Mouse (Mus musculus) hindbrain, postnatal 0 days (tissue): ENCODE data around the gene Gpat3. TPM values are rescaled to one million over a fixed set of nuclear protein-coding genes. Genes with fewer than 3 reads are reported as not detected.

ENCODE experiments used
- ATAC-seq: fragments of 200-750 bp; cut with Nextera tagmentation; 2 replicates; pipeline ENCODE4 v1.8.0; 2017; ENCODE audit warnings: mild to moderate bottlenecking, moderate TSS enrichment, moderate library complexity
- DNase-seq: peaks from one replicate; pipeline ENCODE4 v3.0.0-alpha.2; 2015; ENCODE audit warnings: low spot score
- H3K27ac ChIP-seq: fragments of 300-500 bp; sonication (generic); 2 replicates; pipeline ENCODE4 v1.5.1; 2014; ENCODE audit warnings: mild to moderate bottlenecking
- H3K27me3 ChIP-seq: fragments of 300-500 bp; sonication (generic); 2 replicates; pipeline ENCODE4 v1.6.1; 2014; ENCODE audit warnings: low read length, mixed read lengths; ENCODE audit not compliant: insufficient read depth
- H3K36me3 ChIP-seq: fragments of 300-500 bp; sonication (generic); 2 replicates; pipeline ENCODE4 v1.6.1; 2014; ENCODE audit warnings: low read length, mixed read lengths; ENCODE audit not compliant: insufficient read depth
- H3K4me1 ChIP-seq: fragments of 300-500 bp; sonication (generic); 2 replicates; pipeline ENCODE4 v1.6.1; 2014; ENCODE audit warnings: antibody characterized with exemption, low read length, mixed read lengths; ENCODE audit not compliant: insufficient read depth
- H3K4me2 ChIP-seq: fragments of 300-500 bp; sonication (generic); 2 replicates; pipeline ENCODE4 v1.6.1; 2014; ENCODE audit warnings: low read depth, mild to moderate bottlenecking, low read length, moderate library complexity, mixed read lengths
- H3K4me3 ChIP-seq: fragments of 300-500 bp; sonication (generic); 2 replicates; pipeline ENCODE4 v1.5.1; 2014; ENCODE audit warnings: low read length
- H3K9ac ChIP-seq: fragments of 300-500 bp; sonication (generic); replicated peaks from 2 replicates; pipeline ENCODE4 v1.6.1; 2014; ENCODE audit warnings: mild to moderate bottlenecking, low read length, moderate library complexity, mixed read lengths
- H3K9me3 ChIP-seq: fragments of 300-500 bp; sonication (generic); 2 replicates; pipeline ENCODE4 v1.6.1; 2016; ENCODE audit warnings: low read length, mixed read lengths
- CTCF ChIP-seq: IDR thresholded peaks from 2 replicates; pipeline ENCODE4 v1.5.1; 2016; ENCODE audit warnings: antibody characterized with exemption, control low read depth, low read depth
- WGBS: fragments of 180-500 bp; shearing (Covaris S2); extraction: QIAGEN DNeasy Blood & Tissue Kit; methylation state at CpG from one replicate; pipeline ENCODE4 v1.1.7; 2014; 5-methylcytosine and 5-hydroxymethylcytosine counted together
- polyA plus RNA-seq: library from polyadenylated mRNA; unstranded; fragments of >200 nt; fragmentation: Nextera tagmentation; extraction: Ambion mirVana; gene quantifications from 2 replicates; pipeline ENCODE4 v1.2.1, GENCODE M21; 2015
- total RNA-seq: library from RNA; depleted of rRNA; stranded (reverse); fragments of >200 nt; gene quantifications from 2 replicates; pipeline ENCODE4 v1.2.3, GENCODE M21; 2014

The Gpat3 gene
- total and polyA plus RNA-seq, 2 experiments from 2014 or later, result 1.5 TPM

DNA sequence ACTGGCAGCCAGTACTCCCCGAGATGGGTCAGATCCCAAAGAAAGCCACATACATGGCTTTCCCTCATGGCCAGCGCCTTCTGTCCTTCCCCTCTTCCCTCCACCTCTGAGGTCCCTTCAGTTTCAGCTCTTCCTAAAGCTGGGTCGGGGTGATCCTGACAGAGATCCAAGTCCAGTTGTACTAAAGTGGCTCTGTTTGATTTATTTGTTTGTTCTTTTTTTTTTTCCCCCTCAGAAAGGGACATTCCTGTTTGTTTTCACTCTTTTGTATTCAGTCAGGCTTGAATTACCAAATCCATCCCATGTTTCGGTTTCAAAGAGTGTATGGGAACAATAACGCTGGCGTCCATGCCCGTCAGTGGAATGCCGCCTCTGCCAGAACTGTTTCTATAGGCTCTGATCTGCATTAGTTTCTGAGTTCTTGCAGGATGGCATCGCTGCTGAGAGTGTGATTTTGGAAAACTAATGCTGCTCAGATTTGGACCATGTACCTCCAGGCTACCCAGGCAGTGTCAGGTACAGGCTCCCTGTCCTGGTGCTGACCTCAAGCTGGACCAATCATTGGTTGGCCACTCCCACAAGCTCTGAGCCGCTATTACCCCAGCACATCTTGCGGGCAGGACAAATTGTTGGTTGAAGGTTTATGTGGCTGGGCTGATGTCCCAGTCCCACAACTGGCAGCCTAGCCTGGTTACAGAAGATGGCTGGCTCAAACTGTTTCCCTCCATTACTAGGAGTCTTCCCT, 54.4 kb downstream of the Gpat3 start:
- H3K9ac ChIP-seq, result no peak overlapping the region
- 64% methylated on average over 11 of the region's 11 CpGs for WGBS
- H3K4me3 ChIP-seq, result no peak overlapping the region
- no peaks in the 10 kb centered on the region for H3K4me1 ChIP-seq
- no peak for TF ChIP-seq CTCF
- no peak overlapping the region for H3K4me2 ChIP-seq
- no peak overlapping the region for H3K27ac ChIP-seq
- no peaks in the 10 kb centered on the region for H3K27me3 ChIP-seq
- ATAC-seq (no peak), DNase-seq (no peak)
- no peaks in the 10 kb centered on the region for H3K9me3 ChIP-seq
- H3K36me3 ChIP-seq, result no peaks in the 10 kb centered on the region

DNA sequence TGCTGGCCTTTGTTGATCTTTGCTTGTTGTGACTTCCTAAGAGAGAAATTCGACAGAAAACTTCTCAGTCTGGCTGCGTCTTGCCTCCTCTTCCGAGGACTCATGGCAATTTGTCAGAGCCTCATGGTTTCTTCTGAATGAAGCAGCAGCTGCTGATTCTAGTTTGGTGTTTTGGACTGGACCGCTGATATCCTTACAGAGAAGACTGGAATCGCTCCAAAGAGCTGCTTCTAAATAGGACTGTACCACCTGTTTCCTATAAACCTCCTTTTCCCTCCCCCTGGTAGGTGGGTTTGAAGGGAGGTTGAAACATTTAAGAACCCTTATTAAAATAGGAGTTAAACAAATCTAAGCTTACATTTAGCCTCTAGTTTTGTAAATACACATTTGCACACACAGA, 55.5 kb downstream of the Gpat3 start:
- no peak for DNase-seq
- no peaks in the 10 kb centered on the region for H3K4me1 ChIP-seq
- ATAC-seq, result no peak
- H3K9me3 ChIP-seq, result no peaks in the 10 kb centered on the region
- TF ChIP-seq CTCF, result no peak
- H3K9ac ChIP-seq, result no peak overlapping the region
- H3K4me3 ChIP-seq, result no peak overlapping the region
- no peaks in the 10 kb centered on the region for H3K36me3 ChIP-seq
- 70% methylated on average over 5 of the region's 5 CpGs for WGBS
- H3K4me2 ChIP-seq, result no peak overlapping the region
- H3K27me3 ChIP-seq, result no peaks in the 10 kb centered on the region
- H3K27ac ChIP-seq, result no peak overlapping the region

DNA sequence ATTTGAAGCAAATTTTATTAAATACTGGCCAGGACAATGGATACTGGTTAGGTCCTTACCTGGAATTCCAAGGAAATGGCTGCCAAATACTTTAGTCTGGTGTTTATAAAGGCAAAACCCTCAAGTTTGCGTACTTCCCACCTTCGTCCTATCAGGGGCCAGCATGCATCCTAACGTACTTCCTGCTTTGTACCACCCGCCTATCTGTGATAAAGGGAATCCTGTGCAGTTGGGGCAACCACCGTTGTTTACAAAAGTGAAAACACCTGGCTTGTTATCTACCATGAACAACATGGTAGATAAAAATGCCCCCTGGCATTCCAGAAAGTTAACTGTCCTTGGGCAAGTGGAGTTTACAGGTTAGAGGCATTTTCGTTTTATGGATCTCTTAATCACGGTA, 63.0 kb downstream of the Gpat3 start:
- no peak overlapping the region for H3K27ac ChIP-seq
- H3K27me3 ChIP-seq, result no peaks in the 10 kb centered on the region
- 89% methylated on average over 7 of the region's 7 CpGs for WGBS
- H3K36me3 ChIP-seq, result no peaks in the 10 kb centered on the region
- no peak overlapping the region for H3K4me3 ChIP-seq
- H3K4me1 ChIP-seq, result no peaks in the 10 kb centered on the region
- H3K4me2 ChIP-seq, result no peak overlapping the region
- no peak for DNase-seq
- H3K9ac ChIP-seq, result no peak overlapping the region
- no peak for ATAC-seq
- no peak for TF ChIP-seq CTCF
- no peaks in the 10 kb centered on the region for H3K9me3 ChIP-seq

DNA sequence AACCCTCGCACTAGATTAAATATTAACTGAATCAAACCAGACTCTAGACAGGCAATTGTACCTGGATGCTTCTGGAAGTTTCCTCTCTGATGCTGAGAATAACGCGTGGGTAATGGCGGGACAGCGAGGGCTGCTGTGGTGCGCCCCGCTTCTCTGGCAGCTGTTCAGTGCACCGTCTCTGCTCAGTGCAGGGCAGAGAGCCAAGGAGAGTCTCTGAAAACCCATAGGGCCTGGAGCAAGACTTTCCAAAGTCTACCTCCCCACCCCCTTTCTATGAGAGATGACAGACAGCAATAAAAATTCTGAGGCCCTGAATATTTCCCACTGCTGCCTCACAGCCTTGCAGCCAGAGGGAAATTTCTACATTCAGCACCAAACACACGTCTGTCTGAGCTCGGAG, 63.4 kb downstream of the Gpat3 start:
- no peak overlapping the region for H3K9ac ChIP-seq
- no peaks in the 10 kb centered on the region for H3K27me3 ChIP-seq
- H3K4me3 ChIP-seq, result no peak overlapping the region
- TF ChIP-seq CTCF, result no peak
- 81% methylated on average over 10 of the region's 10 CpGs for WGBS
- ATAC-seq (no peak), DNase-seq (no peak)
- no peaks in the 10 kb centered on the region for H3K4me1 ChIP-seq
- H3K9me3 ChIP-seq, result no peaks in the 10 kb centered on the region
- no peak overlapping the region for H3K27ac ChIP-seq
- no peaks in the 10 kb centered on the region for H3K36me3 ChIP-seq
- H3K4me2 ChIP-seq, result no peak overlapping the region

DNA sequence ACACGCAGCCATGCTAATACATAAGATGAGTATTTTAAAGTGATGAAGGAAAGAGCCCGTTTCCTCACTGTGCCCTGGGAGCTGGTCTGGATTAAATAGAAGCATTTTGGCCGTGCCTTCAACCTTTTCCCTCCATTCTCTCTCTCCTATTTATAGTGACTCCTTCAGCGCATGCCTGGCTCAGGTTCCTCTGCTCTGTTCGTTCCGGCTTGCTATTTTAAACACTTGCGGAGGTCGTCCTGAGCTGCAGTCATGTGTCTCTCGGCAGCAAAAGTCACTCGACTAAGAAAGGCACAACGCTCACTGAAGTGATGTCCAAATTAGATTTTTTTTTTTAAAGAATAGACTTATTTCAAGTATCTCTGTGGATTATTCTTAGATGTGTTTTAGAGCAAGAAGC, 64.2 kb downstream of the Gpat3 start:
- Histone ChIP-seq H3K36me3 (no peaks in the 10 kb centered on the region), H3K9me3 (no peaks in the 10 kb centered on the region), H3K9ac (no peak overlapping the region), H3K27me3 (no peaks in the 10 kb centered on the region), H3K4me1 (no peaks in the 10 kb centered on the region), H3K4me3 (no peak overlapping the region), H3K27ac (no peak overlapping the region), H3K4me2 (no peak overlapping the region)
- DNase-seq (no peak), ATAC-seq (no peak)
- 88% methylated on average over 11 of the region's 11 CpGs for WGBS
- TF ChIP-seq CTCF, result no peak

DNA sequence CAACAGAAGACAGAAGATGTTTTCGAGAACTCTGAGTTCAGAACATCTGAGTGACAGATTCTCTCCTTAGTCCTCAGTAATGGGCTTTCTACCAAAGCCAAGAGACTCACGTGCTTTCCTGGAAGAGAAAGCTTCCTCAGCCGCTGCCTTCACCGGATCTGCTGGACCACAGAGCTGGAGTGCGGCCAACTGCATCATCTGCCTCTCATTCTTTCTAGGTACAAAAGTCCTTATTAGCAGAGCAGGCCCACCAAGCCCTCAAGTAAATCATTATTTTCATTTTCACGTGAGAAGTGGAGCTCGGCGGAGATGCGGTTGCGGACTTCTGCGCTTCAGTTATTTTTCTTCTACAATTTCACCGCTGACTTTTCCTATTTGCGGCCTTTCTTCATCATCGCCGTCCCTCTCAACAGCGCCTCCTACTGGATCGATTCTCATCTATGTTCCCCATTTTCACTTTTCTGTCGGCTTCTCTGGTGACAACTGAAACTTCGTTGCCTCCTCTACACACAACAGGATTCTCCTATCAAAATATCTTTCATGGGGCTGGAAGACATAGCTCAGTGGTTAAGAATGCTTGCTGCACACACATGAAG, 66.1 kb downstream of the Gpat3 start:
- Histone ChIP-seq H3K36me3 (no peaks in the 10 kb centered on the region), H3K9me3 (no peaks in the 10 kb centered on the region), H3K27ac (no peak overlapping the region), H3K27me3 (no peaks in the 10 kb centered on the region), H3K4me3 (no peak overlapping the region), H3K4me2 (no peak overlapping the region), H3K9ac (no peak overlapping the region), H3K4me1 (no peaks in the 10 kb centered on the region)
- TF ChIP-seq CTCF, result 0 out of 2 replicates have a peak, but pooled peaks have one; percentile 20
- 74% methylated on average over 19 of the region's 19 CpGs for WGBS
- ATAC-seq (no peak), DNase-seq (no peak)

DNA sequence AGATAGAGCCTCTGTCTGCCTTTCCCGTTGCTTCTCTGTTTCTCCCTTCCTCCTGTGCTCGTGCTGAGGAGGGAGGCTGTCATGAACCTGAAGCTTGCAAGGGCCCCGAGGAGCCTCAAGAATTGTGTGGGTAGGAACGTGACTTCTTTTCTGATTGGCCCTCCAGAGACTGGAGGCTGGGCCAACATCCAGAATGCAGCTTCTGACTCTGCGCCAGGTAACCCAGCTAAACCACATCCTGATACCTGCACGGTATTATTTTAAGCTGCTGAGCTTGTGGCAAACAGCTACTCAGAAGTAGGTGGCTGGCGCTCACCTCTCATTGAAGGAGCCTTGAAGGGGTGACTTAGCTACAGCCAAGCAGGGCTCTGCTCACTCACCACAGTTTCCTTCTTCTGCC, 66.9 kb downstream of the Gpat3 start:
- Histone ChIP-seq H3K4me2 (no peak overlapping the region), H3K36me3 (no peaks in the 10 kb centered on the region), H3K9me3 (no peaks in the 10 kb centered on the region), H3K9ac (no peak overlapping the region), H3K4me1 (no peaks in the 10 kb centered on the region), H3K4me3 (no peak overlapping the region), H3K27ac (no peak overlapping the region), H3K27me3 (no peaks in the 10 kb centered on the region)
- DNase-seq, result no peak
- no peak for ATAC-seq
- TF ChIP-seq CTCF, result no peak
- 74% methylated on average over 7 of the region's 7 CpGs for WGBS
